Mouse (Mus musculus) inflammation-experienced regulatory T-cells, adult 16 weeks (primary cell): ENCODE measurements around the gene Foxn2. TPM values are rescaled to one million over a fixed set of nuclear protein-coding genes. Genes with fewer than 3 reads are reported as not detected.

Experiments used
- polyA plus RNA-seq: library from polyadenylated mRNA; unstranded; fragments of 100-300 nt; shearing (Covaris generic); gene quantifications from one replicate; pipeline ENCODE4 v1.2.1, GENCODE M21; 2017

Foxn2 gene
- polyA plus RNA-seq: 37.7 TPM

DNA sequence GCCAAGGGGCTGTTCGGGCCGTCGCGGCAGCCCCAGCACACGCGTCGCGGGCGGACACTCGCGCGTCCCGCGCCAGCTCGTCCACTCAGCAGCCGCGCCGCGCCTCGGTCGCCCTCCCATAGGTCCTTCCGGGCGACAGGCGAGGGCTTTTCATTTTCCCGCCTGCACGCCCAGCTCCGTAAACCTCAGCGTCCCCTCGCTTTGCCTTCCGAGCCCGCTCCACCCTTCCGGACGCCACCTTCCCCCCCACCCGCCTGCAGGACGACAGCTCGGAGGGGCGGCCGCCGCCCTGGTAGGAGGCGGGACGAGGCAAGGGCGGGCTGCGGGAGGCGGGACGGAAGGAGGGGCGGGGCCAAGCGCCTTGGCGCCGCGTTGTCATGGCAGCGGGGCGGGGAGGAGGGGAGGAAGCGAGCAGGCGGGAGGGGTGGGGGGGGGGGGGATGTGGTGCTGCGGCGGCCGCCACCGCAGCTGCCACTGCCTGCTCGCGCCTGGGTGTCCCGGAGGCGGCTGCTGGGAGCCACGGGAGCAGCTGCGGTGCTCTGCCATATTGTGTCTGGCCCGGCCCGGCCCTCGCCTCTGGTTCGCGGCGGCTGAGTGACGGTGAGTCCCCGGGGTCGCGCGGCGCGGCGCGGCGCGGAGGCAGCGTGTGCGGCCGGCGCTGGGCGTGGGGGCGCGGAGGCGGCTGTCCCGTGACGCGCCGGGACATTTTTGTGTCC is at the start of gene Foxn2:
Foxn2 (plus strand) TSS at position 427 of the 716 bp plus-strand sequence.

GRCm38 (mm10) chr17:88529519-88530235 is 89.2 kb downstream of the Foxn2 start, which contains the start of gene Ppp1r21:
Gene Ppp1r21 (plus strand): TSS chr17:88530118.

Other genes starting within 250 kb of the Foxn2 start
- gene Ppp1r21, start 89.4 kb downstream of the Foxn2 start, polyA plus RNA-seq: 34.2 TPM
- gene Ston1, start 157.0 kb downstream of the Foxn2 start, polyA plus RNA-seq: 2.2 TPM
- not detected for gene Gtf2a1l, start 227.9 kb downstream of the Foxn2 start, polyA plus RNA-seq